Mouse (Mus musculus): ENCODE data around the gene Kctd7.

Gene Kctd7

DNA sequence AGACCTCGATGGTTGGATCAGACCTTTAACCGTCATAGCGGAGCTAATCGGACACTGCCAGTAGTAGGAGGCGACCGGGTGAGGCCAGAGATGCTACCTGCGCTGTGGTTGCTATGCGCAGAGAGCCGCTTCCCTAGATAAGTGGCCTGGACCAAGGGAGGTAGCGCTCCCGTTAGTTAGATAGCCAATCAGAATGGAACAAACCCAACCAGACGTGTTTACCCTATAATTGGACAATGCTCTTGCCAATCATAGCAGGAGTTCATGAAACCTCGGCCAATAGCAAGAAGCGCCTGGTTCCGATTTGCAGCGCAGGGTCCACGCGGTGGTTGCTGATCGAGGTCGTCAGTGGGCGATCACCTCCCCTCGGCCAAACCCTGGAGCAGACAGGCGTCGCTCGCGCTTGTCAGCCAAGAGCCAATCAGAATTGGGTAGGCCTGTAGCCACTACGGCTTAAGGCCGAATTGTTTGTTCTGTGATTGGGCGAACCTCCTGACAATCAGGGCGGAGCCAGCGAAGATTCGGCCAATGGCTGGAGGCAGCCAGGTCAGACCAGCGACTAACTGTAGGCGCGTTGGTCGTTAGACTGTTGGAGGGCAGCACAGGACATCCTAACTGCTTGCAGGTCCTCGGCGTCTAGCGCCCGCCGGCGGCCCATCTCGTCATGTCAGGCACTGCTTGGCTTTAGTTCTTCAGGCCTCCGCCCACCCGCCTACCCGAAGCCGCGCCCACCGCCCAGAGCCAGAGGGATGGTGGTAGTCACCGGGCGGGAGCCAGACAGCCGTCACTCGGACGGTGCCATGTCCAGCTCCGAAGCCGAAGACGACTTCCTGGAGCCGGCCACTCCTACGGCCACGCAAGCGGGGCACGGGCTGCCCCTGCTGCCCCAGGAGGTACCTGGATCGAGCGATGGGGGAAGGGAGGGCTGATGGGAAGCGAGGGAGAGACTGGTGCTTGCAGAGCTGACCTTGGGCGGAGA is at the start of gene Kctd7:
Gene Kctd7 (plus strand): TSS at position 528 of the 979 bp plus-strand sequence.
- peak; percentile 97 for ATAC-seq (ENCODE audit: insufficient number of reproducible peaks, low FRiP score, low TSS enrichment)

DNA sequence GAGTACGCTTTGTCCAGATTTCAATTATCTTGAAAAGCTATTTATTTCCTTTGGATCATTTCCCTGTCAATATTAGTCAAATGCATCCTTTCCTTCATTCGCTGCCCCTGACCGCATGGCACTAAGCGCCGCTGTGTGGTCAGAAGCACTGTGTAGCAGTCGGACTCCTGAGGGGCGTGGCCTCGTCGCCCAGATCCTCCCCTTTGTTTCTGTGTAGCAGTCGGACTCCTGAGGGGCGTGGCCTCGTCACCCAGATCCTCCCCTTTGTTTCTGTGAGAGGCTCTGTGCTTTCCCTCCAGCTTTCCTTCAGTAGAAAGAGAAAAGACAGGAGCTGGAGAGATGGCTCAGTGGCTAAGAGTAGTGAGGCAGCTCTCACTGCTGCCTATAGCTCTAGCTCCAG is 47.9 kb upstream of the Kctd7 start:
- no peak for ATAC-seq (ENCODE audit: insufficient number of reproducible peaks, low FRiP score, low TSS enrichment)

- ATAC-seq (ENCODE audit: insufficient number of reproducible peaks, low FRiP score, low TSS enrichment), result no peak
Observed at GRCm38 (mm10) chr5:130097837-130098236, 46.8 kb upstream of the Kctd7 start.

DNA sequence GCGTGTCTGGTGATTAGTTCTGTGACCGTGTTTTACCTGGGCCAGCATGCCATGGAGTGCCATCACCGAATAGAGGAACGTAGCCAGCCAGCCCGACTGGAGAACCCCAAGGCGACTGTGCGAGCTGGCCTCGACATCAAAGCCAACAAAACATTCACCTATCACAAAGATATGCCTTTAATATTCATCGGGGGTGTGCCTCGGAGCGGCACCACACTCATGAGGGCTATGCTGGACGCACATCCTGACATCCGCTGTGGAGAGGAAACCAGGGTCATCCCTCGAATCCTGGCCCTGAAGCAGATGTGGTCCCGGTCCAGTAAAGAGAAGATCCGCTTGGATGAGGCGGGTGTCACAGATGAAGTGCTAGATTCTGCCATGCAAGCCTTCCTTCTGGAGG is 42.9 kb upstream of the Kctd7 start:
- ATAC-seq (ENCODE audit: insufficient number of reproducible peaks, low FRiP score, low TSS enrichment), result no peak

GRCm38 (mm10) chr5:130109348-130109747 is 35.3 kb upstream of the Kctd7 start:
- ATAC-seq (ENCODE audit: insufficient number of reproducible peaks, low FRiP score, low TSS enrichment), result no peak

- no peak for ATAC-seq (ENCODE audit: insufficient number of reproducible peaks, low FRiP score, low TSS enrichment)
Observed at GRCm38 (mm10) chr5:130110632-130111464, 33.8 kb upstream of the Kctd7 start.

GRCm38 (mm10) chr5:130112653-130113052 is 32.0 kb upstream of the Kctd7 start:
- no peak for ATAC-seq (ENCODE audit: insufficient number of reproducible peaks, low FRiP score, low TSS enrichment)

DNA sequence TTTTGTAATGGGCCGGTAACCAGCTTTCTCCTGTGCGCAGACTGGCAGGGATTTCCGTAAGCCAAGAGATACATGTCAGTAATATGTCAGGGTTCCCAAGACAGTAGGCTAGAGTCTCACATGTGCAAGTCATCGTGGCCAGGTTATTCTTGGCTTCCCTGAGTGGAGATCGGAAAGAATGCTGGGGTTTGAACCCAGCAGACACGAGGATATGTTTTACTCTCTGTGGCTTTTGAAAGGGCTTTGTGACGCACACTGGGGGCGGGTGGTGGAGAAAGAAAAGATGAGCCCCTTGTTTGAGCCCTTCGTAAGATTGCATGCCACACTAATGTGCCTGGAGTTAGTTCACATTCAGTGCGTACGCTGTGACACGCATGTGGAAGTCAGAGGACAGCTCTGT is 28.5 kb upstream of the Kctd7 start:
- ATAC-seq (ENCODE audit: insufficient number of reproducible peaks, low FRiP score, low TSS enrichment), result no peak

DNA sequence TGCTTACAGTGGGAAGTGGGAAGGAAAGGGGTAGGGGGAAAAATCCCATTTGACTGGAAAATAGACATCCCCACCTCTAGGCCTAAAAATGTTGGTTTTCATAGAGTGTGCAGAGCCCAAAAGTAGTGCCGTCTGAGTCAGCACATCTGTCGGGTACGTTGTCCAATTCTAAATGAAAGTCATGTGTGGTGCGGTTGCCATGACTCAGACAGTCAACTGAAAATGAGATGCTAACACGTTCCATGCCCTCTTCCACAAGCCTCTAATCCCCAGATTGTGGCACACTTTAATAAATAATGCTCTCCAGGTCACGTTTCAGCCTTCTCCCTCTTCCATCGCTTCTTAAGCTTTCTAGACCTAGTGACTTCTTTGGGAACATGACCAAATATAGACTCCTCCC is 27.8 kb upstream of the Kctd7 start:
- ATAC-seq (ENCODE audit: insufficient number of reproducible peaks, low FRiP score, low TSS enrichment), result no peak

GRCm38 (mm10) chr5:130117932-130118331 is 26.7 kb upstream of the Kctd7 start:
- ATAC-seq (ENCODE audit: insufficient number of reproducible peaks, low FRiP score, low TSS enrichment), result no peak

DNA sequence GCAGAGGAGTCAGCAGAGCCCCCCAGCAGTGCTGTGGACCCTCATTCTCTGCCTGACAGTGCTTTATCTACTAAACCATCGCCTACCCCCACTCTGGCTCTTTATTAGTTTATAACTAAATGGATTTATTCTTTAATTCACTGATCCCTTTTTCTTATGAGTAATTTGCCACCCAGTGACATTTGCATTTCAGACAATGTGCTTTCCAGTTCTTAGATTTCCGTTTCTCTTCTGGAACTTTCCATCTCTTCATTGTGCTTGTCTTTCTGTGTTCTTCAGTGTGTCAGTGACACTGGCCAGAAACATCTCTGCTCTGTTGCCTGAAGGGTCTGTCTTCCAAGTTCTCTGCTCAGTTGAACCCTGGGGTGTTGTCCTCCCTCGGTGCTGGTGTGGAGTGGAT is 25.4 kb upstream of the Kctd7 start:
- no peak for ATAC-seq (ENCODE audit: insufficient number of reproducible peaks, low FRiP score, low TSS enrichment)

DNA sequence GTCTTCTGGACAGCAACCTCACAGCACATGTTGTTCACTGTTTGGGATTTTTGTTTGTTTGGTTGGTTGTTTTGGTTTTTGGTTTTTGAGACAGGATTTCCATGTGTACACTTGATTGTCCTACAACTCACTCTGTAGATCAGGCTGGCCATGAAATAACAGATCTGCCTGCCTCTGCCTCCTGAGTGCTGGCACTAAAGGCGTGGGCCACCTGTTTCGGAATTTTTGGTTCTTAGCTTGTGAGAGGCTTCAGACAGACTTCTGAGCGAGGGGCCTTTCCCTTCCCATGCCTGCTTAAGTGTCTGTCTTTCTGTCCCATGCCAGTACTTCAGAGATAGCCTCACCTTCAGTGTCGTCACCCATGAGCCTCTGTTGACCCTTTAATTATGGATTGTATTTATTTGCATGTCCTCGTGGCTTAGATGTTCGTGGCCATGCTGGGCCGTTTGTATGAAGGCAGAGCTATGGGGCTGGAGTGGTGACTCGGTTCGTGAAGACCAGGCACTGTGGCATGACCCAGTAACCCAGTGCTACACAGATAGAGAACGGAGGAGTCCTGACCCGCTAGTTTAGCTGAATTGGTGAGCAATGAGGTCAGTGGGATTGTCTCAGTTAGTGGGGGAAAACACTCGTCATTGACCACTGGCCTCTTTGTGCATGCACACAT is 24.5 kb upstream of the Kctd7 start:
- no peak for ATAC-seq (ENCODE audit: insufficient number of reproducible peaks, low FRiP score, low TSS enrichment)

- ATAC-seq (ENCODE audit: insufficient number of reproducible peaks, low FRiP score, low TSS enrichment), result no peak
Observed at GRCm38 (mm10) chr5:130120904-130121303, 23.8 kb upstream of the Kctd7 start.

GRCm38 (mm10) chr5:130122355-130122754 is 22.3 kb upstream of the Kctd7 start:
- ATAC-seq (ENCODE audit: insufficient number of reproducible peaks, low FRiP score, low TSS enrichment), result no peak

GRCm38 (mm10) chr5:130124271-130124670 is 20.4 kb upstream of the Kctd7 start:
- no peak for ATAC-seq (ENCODE audit: insufficient number of reproducible peaks, low FRiP score, low TSS enrichment)

GRCm38 (mm10) chr5:130128686-130129523 is 15.8 kb upstream of the Kctd7 start:
- ATAC-seq (ENCODE audit: insufficient number of reproducible peaks, low FRiP score, low TSS enrichment), result no peak

GRCm38 (mm10) chr5:130129524-130129793 is 15.2 kb upstream of the Kctd7 start:
- ATAC-seq (ENCODE audit: insufficient number of reproducible peaks, low FRiP score, low TSS enrichment), result no peak

- no peak for ATAC-seq (ENCODE audit: insufficient number of reproducible peaks, low FRiP score, low TSS enrichment)
Observed at GRCm38 (mm10) chr5:130136597-130136996, 8.1 kb upstream of the Kctd7 start.

DNA sequence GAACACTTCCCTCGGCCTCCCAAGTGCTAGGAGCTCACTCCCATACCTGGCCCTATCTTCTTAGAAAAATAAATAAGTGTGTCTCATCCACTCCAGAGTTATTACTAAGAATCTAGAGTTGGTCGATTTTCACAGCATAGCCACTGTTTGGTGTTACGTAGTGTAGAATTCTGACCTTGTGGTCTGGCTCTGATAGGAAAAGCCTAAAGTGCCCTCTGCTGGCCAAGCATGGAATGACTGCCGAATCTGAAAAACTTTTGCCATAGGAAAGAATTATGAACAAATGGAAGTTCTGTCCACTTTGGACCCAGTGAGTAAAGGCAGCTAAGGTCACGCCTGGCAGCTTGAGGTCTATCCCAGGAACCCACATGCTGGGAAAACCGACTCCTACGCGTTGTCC is 5.3 kb upstream of the Kctd7 start:
- no peak for ATAC-seq (ENCODE audit: insufficient number of reproducible peaks, low FRiP score, low TSS enrichment)

DNA sequence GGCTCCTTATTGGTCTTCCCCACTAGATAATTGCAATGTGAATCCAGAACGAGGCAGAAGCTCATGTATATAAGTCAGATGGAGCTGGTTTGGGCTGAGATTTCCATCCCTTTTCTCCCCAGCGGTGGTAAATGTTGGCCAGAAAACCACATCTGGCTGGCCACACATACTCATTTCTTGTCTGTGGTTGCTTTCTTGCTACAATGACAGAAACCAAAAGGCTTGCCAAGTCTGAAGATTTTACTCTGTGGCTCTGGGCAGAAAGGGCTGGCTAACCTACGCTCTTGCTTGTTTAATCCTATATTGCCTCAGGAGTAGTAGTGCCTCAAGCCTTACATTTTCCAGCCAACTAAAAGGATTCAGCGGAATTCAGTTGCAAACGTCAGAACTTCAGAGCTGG is 3.5 kb upstream of the Kctd7 start:
- no peak for ATAC-seq (ENCODE audit: insufficient number of reproducible peaks, low FRiP score, low TSS enrichment)

Measured in cerebellum, adult (tissue).